Mouse (Mus musculus) liver, adult 2 months (tissue): Measurements from ENCODE around the gene Pygm.

ENCODE experiments used
- CTCF ChIP-seq: fragments of 200-500 bp; IDR thresholded peaks from 2 replicates; pipeline ENCODE4 v1.5.1; 2011; ENCODE audit warnings: low read depth, low read length, control low read depth
- POLR2A ChIP-seq: fragments of 200-500 bp; IDR thresholded peaks from 2 replicates; pipeline ENCODE4 v1.6.1; 2011; ENCODE audit warnings: low read length, control low read depth; ENCODE audit not compliant: insufficient read depth; ENCODE audit errors: extremely low read depth

- no peak for TF ChIP-seq CTCF
- peak; percentile 72 for TF ChIP-seq POLR2A
These were observed 19.9 kb upstream of the Pygm start for GRCm38 (mm10) chr19:6364317-6364725.
